Mouse (Mus musculus) hindbrain, embryonic 11.5 days (tissue): ENCODE measurements around the gene Ndfip2. TPM values are rescaled to one million over a fixed set of nuclear protein-coding genes. Genes with fewer than 3 reads are reported as not detected.

Experiments used
- ATAC-seq: fragments of 200-750 bp; cut with Nextera tagmentation; 2 replicates; pipeline ENCODE4 v1.8.0; 2017; ENCODE audit warnings: mild to moderate bottlenecking, moderate TSS enrichment, moderate library complexity; ENCODE audit not compliant: low FRiP score
- DNase-seq: peaks from one replicate; pipeline ENCODE4 v3.0.0-alpha.2; 2015; ENCODE audit warnings: low spot score
- H3K27ac ChIP-seq: fragments of 300-500 bp; sonication (generic); 2 replicates; pipeline ENCODE4 v1.5.1; 2014; ENCODE audit warnings: mild to moderate bottlenecking, low read depth, low read length
- H3K27me3 ChIP-seq: fragments of 300-500 bp; sonication (generic); 2 replicates; pipeline ENCODE4 v1.6.1; 2014; ENCODE audit warnings: mild to moderate bottlenecking, low read length, moderate library complexity, mixed read lengths; ENCODE audit not compliant: control insufficient read depth, insufficient read depth
- H3K36me3 ChIP-seq: fragments of 300-500 bp; sonication (generic); 2 replicates; pipeline ENCODE4 v1.6.1; 2014; ENCODE audit warnings: mild to moderate bottlenecking, low read length, moderate library complexity, mixed read lengths; ENCODE audit not compliant: control insufficient read depth, insufficient read depth
- H3K4me1 ChIP-seq: fragments of 300-500 bp; sonication (generic); replicated peaks from 2 replicates; pipeline ENCODE4 v1.6.1; 2014; ENCODE audit warnings: low read length, mixed read lengths; ENCODE audit not compliant: control insufficient read depth, insufficient read depth
- H3K4me2 ChIP-seq: fragments of 300-500 bp; sonication (generic); replicated peaks from 2 replicates; pipeline ENCODE4 v1.6.1; 2014; ENCODE audit warnings: mild to moderate bottlenecking, low read depth, low read length
- H3K4me3 ChIP-seq: fragments of 300-500 bp; sonication (generic); 2 replicates; pipeline ENCODE4 v1.5.1; 2014; ENCODE audit warnings: low read depth, low read length
- H3K9ac ChIP-seq: fragments of 300-500 bp; sonication (generic); 2 replicates; pipeline ENCODE4 v1.6.1; 2014; ENCODE audit warnings: low read depth, low read length
- H3K9me3 ChIP-seq: fragments of 300-500 bp; sonication (generic); 2 replicates; pipeline ENCODE4 v1.6.1; 2016; ENCODE audit warnings: low read length; ENCODE audit not compliant: control insufficient read depth
- WGBS: fragments of 180-500 bp; shearing (Covaris S2); extraction: QIAGEN DNeasy Blood & Tissue Kit; methylation state at CpG from one replicate; pipeline ENCODE4 v1.1.7; 2014; 5-methylcytosine and 5-hydroxymethylcytosine counted together
- polyA plus RNA-seq: library from polyadenylated mRNA; unstranded; fragments of >200 nt; fragmentation: Nextera tagmentation; extraction: Ambion mirVana; gene quantifications from 2 replicates; pipeline ENCODE4 v1.2.1, GENCODE M21; 2014

Ndfip2 gene
- polyA plus RNA-seq, 1 experiment from 2014 or later: 84.8 TPM

GRCm38 (mm10) chr14:105321712-105322111 is 63.3 kb downstream of the Ndfip2 start:
- no peaks in the 10 kb centered on the region for H3K4me1 ChIP-seq
- WGBS: 80% methylated on average over 3 of the region's 3 CpGs
- H3K9me3 ChIP-seq: no peaks in the 10 kb centered on the region
- no peaks in the 10 kb centered on the region for H3K27me3 ChIP-seq
- no peak overlapping the region for H3K4me3 ChIP-seq
- ATAC-seq: no peak
- H3K4me2 ChIP-seq: no peak overlapping the region
- DNase-seq: no peak
- no peaks in the 10 kb centered on the region for H3K36me3 ChIP-seq
- no peak overlapping the region for H3K27ac ChIP-seq
- no peak overlapping the region for H3K9ac ChIP-seq

DNA sequence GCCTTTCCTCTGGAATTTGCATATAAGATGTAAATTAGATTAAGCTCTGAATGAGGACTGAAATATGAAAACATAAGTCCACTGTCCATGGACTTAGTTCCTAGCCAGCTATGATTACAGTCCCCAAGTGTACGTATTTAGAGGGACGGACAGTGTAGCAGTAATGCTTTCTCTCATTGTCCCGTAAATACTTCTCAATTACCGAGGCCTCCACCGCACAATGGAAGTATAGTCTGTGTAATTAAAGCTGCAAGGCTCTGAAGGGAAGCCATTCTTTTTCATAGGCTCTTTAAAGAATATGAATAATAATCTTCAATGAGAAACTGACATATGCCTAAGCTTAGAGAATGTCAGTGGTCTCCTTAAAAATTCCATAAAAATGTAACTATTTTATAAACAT is 64.5 kb downstream of the Ndfip2 start:
- no peak for ATAC-seq
- WGBS: 88% methylated on average over 5 of the region's 5 CpGs
- H3K4me1 ChIP-seq: no peaks in the 10 kb centered on the region

GRCm38 (mm10) chr14:105323448-105323847 is 65.1 kb downstream of the Ndfip2 start:
- no peaks in the 10 kb centered on the region for H3K36me3 ChIP-seq
- no peak overlapping the region for H3K4me2 ChIP-seq
- no peak overlapping the region for H3K4me3 ChIP-seq
- H3K4me1 ChIP-seq: no peaks in the 10 kb centered on the region
- no peak overlapping the region for H3K27ac ChIP-seq
- WGBS: 84% methylated on average over 9 of the region's 9 CpGs
- H3K9me3 ChIP-seq: no peaks in the 10 kb centered on the region
- H3K9ac ChIP-seq: no peak overlapping the region
- DNase-seq (no peak), ATAC-seq (no peak)
- H3K27me3 ChIP-seq: no peaks in the 10 kb centered on the region

More for the DNA sequence above, 64.5 kb downstream of the Ndfip2 start:
- no peak overlapping the region for H3K9ac ChIP-seq
- no peak overlapping the region for H3K27ac ChIP-seq
- no peak overlapping the region for H3K4me2 ChIP-seq
- no peaks in the 10 kb centered on the region for H3K9me3 ChIP-seq
- no peak overlapping the region for H3K4me3 ChIP-seq
- no peaks in the 10 kb centered on the region for H3K36me3 ChIP-seq
- no peak for DNase-seq
- no peaks in the 10 kb centered on the region for H3K27me3 ChIP-seq

- Histone ChIP-seq H3K4me2 (no peak overlapping the region), H3K27me3 (no peaks in the 10 kb centered on the region), H3K9ac (peak overlapping the region; percentile 1), H3K9me3 (no peaks in the 10 kb centered on the region), H3K4me1 (no peaks in the 10 kb centered on the region), H3K4me3 (no peak overlapping the region), H3K27ac (peak overlapping the region; percentile 42; the same call in 1 of the 2 replicates), H3K36me3 (no peaks in the 10 kb centered on the region)
- 41% methylated on average over 13 of the region's 13 CpGs for WGBS
- ATAC-seq: peak; percentile 53
- DNase-seq: peak; percentile 34
Observed at GRCm38 (mm10) chr14:105328397-105329302, 70.3 kb downstream of the Ndfip2 start.

DNA sequence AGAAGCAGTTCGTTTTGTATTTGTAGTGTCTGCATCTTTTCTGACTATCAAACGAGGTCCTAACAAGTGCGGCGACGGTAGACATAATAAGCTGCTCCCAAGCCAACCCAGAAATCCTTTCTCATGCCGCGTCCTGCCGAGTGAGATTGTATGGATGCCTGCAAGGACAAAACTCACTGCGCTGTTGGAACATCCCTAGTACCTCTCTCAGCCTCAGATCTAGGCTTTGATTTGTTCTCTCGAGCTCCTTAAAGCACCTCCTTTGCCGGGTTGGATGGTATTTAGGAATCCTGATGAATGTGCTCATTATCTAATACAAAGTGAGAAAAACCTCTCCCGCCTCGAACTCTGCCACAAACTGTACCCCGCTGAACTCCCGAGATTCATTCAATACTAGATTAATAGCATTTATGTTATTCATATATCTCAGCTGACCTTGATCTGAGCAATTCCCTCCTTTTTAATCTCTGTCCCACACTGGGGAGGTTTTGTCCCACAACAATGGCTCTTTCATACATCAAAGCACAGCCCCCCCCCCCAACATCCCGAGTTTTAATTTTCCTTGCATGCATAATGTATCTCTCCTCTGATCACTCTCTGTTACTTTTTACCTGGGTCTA is 75.2 kb downstream of the Ndfip2 start:
- DNase-seq (peak; percentile 22), ATAC-seq (peak; percentile 62)
- Histone ChIP-seq H3K27ac (no peak overlapping the region), H3K9ac (no peak overlapping the region), H3K4me1 (no peaks in the 10 kb centered on the region), H3K4me3 (no peak overlapping the region), H3K36me3 (no peaks in the 10 kb centered on the region), H3K4me2 (no peak overlapping the region), H3K9me3 (no peaks in the 10 kb centered on the region), H3K27me3 (no peaks in the 10 kb centered on the region)
- WGBS: 59% methylated on average over 16 of the region's 16 CpGs

- no peak overlapping the region for H3K4me2 ChIP-seq
- H3K4me3 ChIP-seq: no peak overlapping the region
- H3K27me3 ChIP-seq: no peaks in the 10 kb centered on the region
- 83% methylated on average over 8 of the region's 8 CpGs for WGBS
- no peaks in the 10 kb centered on the region for H3K4me1 ChIP-seq
- no peaks in the 10 kb centered on the region for H3K9me3 ChIP-seq
- DNase-seq: no peak
- H3K36me3 ChIP-seq: no peaks in the 10 kb centered on the region
- no peak for ATAC-seq
- no peak overlapping the region for H3K27ac ChIP-seq
- no peak overlapping the region for H3K9ac ChIP-seq
Observed at GRCm38 (mm10) chr14:105341765-105342164, 83.4 kb downstream of the Ndfip2 start.

DNA sequence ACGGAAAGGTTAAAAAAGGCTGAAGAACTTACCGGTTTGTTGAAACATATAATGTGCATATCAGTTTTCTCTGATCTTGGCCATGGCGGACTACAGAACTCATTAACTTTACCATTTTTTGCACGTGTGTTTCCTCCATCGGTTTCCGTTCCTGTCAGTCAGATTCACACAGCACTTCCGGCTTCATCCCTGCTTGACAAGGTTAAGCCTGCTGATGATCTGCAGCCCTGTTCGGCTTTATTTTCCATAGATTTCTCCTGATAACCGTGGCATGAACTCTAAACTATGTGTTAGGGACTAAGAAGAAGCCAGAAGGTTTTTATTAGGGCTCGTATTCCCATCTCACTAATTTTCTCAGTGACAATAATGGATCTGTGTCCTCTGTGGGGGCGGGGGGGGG is 95.7 kb downstream of the Ndfip2 start:
- Histone ChIP-seq H3K27me3 (no peaks in the 10 kb centered on the region), H3K36me3 (no peaks in the 10 kb centered on the region), H3K4me3 (no peak overlapping the region), H3K27ac (no peak overlapping the region), H3K4me1 (no peaks in the 10 kb centered on the region), H3K9me3 (no peaks in the 10 kb centered on the region), H3K4me2 (no peak overlapping the region), H3K9ac (no peak overlapping the region)
- ATAC-seq (no peak), DNase-seq (no peak)
- 76% methylated on average over 11 of the region's 11 CpGs for WGBS
